Comparison of ENCODE assay signal across 27 mouse cellular contexts in the genomic region with DNA sequence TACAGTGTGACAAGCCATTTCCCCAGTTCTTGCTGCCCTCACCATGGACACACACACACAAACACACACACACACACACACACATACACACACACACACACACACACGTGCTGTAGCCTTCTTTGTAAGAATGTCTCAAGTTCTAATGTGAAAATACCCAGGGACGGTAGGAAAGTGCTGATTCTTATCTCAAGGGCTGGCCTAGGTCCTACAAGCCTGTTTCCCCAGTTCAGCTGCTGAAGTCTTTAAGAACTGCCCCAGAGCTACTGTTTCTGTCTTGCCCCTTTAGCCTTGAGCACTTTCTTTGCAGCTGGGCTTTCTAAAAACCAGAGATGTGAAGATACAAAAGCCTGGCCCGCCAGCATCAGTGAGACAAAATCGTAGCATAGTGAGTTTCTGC.
DNase-seq lines count a peak whose midpoint lies in the region; ATAC-seq and TF ChIP-seq lines count a peak whose summit lies in the region.
"Had no signal": no experiment of that assay in that cellular context is flagged by ENCODE, and none has a peak within 500 bp of the region (broad histone marks: within the 10 kb centered on the region; RNA-seq: fewer than 3 reads in every experiment).

No protein-coding gene starts in this region.

- WGBS in kidney, embryonic 14.5 days, result 52% methylated on average over 4 of the region's 4 CpGs
- WGBS in liver, adult 2 months, result 50% methylated on average over 4 of the region's 4 CpGs
- WGBS in liver, embryonic 11.5 days, result 59% methylated on average over 4 of the region's 4 CpGs

- no peak for TF ChIP-seq POLR2A in liver, adult 2 months (IDR thresholded peaks at IDR 0.05; ENCODE audit: extremely low read depth, insufficient read depth, low read length)

- no peaks in the 10 kb centered on the region for H3K27me3 ChIP-seq in kidney, embryonic 14.5 days (ENCODE audit: control insufficient read depth, insufficient read depth, low read length)
- no peaks in the 10 kb centered on the region for H3K27me3 ChIP-seq in liver, adult 2 months (ENCODE audit: control insufficient read depth, insufficient read depth, low read length)
- no peaks in the 10 kb centered on the region for H3K27me3 ChIP-seq in liver, embryonic 11.5 days (replicated peaks; ENCODE audit: control insufficient read depth, insufficient read depth, low read length)
- H3K27me3 ChIP-seq: embryonic facial prominence, embryonic 13.5 days; heart, embryonic 13.5 days; hindbrain, embryonic 15.5 days; limb, embryonic 13.5 days; liver, embryonic 13.5 days; midbrain, embryonic 13.5 days; neural tube, embryonic 13.5 days had no signal

- H3K4me2 ChIP-seq in kidney, embryonic 14.5 days (replicated peaks; ENCODE audit: low read depth, low read length), result no peak overlapping the region
- H3K4me2 ChIP-seq in liver, embryonic 11.5 days, result no peak overlapping the region
- H3K4me2 ChIP-seq: embryonic facial prominence, embryonic 13.5 days; heart, embryonic 13.5 days; hindbrain, embryonic 15.5 days; limb, embryonic 13.5 days; liver, embryonic 13.5 days; midbrain, embryonic 13.5 days; neural tube, embryonic 13.5 days had no signal

- H3K27ac ChIP-seq in kidney, embryonic 14.5 days (ENCODE audit: low read depth, low read length), result no peak overlapping the region
- peak overlapping the region; percentile 79 for H3K27ac ChIP-seq in liver, adult 2 months (replicated peaks; ENCODE audit: insufficient read depth, low read depth, low read length)
- H3K27ac ChIP-seq in liver, embryonic 11.5 days (ENCODE audit: low read depth, low read length), result no peak overlapping the region
- H3K27ac ChIP-seq: embryonic facial prominence, embryonic 13.5 days; forebrain, embryonic 10.5 days; gastrocnemius, adult 2 months; heart, embryonic 13.5 days; hindbrain, embryonic 10.5 days; hindbrain, embryonic 15.5 days; limb, embryonic 13.5 days; liver, embryonic 13.5 days; macrophage; midbrain, embryonic 13.5 days; neural tube, embryonic 13.5 days had no signal

- no peak overlapping the region for H3K9ac ChIP-seq in kidney, embryonic 14.5 days (ENCODE audit: low read depth, low read length)
- H3K9ac ChIP-seq in liver, adult 2 months (ENCODE audit: low read depth, low read length), result peak overlapping the region; percentile 38; the same call in 1 of the 2 replicates
- H3K9ac ChIP-seq in liver, embryonic 11.5 days (ENCODE audit: low read depth, low read length), result no peak overlapping the region
- H3K9ac ChIP-seq: embryonic facial prominence, embryonic 13.5 days; heart, embryonic 13.5 days; hindbrain, embryonic 15.5 days; limb, embryonic 13.5 days; liver, embryonic 13.5 days; midbrain, embryonic 13.5 days; neural tube, embryonic 13.5 days had no signal

- no peak for TF ChIP-seq CTCF in liver, adult 2 months (IDR thresholded peaks at IDR 0.05; ENCODE audit: low read depth, low read length)

- no peak for ATAC-seq in kidney, embryonic 14.5 days (ENCODE audit: low FRiP score, low TSS enrichment)
- no peak for ATAC-seq in liver, embryonic 11.5 days (replicated peaks; ENCODE audit: low FRiP score)
- ATAC-seq: activated CD4-positive, CD25-positive, alpha-beta regulatory T cell, adult 4 months; CD4-positive, CD25-positive, alpha-beta regulatory T cell, adult 4 months; forebrain, embryonic 16.5 days; inflammation-experienced regulatory T-cells, adult 6 months; midbrain, embryonic 13.5 days had no signal

- no peaks in the 10 kb centered on the region for H3K36me3 ChIP-seq in kidney, embryonic 14.5 days (ENCODE audit: control insufficient read depth, insufficient read depth, low read length)
- H3K36me3 ChIP-seq in liver, adult 2 months (ENCODE audit: control insufficient read depth, insufficient read depth, low read length), result no peaks in the 10 kb centered on the region
- no peaks in the 10 kb centered on the region for H3K36me3 ChIP-seq in liver, embryonic 11.5 days (ENCODE audit: control insufficient read depth, insufficient read depth, low read length)
- H3K36me3 ChIP-seq: embryonic facial prominence, embryonic 13.5 days; forebrain, embryonic 10.5 days; heart, embryonic 13.5 days; hindbrain, embryonic 10.5 days; hindbrain, embryonic 15.5 days; limb, embryonic 13.5 days; liver, embryonic 13.5 days; midbrain, embryonic 13.5 days; neural tube, embryonic 13.5 days had no signal

- H3K4me3 ChIP-seq in kidney, embryonic 14.5 days (ENCODE audit: low read length), result no peak overlapping the region
- H3K4me3 ChIP-seq in liver, adult 2 months (ENCODE audit: insufficient read depth, low read depth, low read length), result no peak overlapping the region
- no peak overlapping the region for H3K4me3 ChIP-seq in liver, embryonic 11.5 days (ENCODE audit: low read depth, low read length)
- H3K4me3 ChIP-seq: embryonic facial prominence, embryonic 13.5 days; forebrain, embryonic 10.5 days; gastrocnemius, adult 2 months; heart, embryonic 13.5 days; hindbrain, embryonic 10.5 days; hindbrain, embryonic 15.5 days; limb, embryonic 13.5 days; liver, embryonic 13.5 days; midbrain, embryonic 13.5 days; neural tube, embryonic 13.5 days had no signal

- H3K79me2 ChIP-seq in liver, adult 2 months (ENCODE audit: control insufficient read depth, insufficient read depth, low read length), result no peaks in the 10 kb centered on the region

- no peaks in the 10 kb centered on the region for H3K9me3 ChIP-seq in kidney, embryonic 14.5 days (ENCODE audit: control insufficient read depth, low read length)
- H3K9me3 ChIP-seq in liver, embryonic 11.5 days (ENCODE audit: control insufficient read depth, low read length), result no peaks in the 10 kb centered on the region
- H3K9me3 ChIP-seq: embryonic facial prominence, embryonic 13.5 days; forebrain, embryonic 10.5 days; heart, embryonic 13.5 days; hindbrain, embryonic 10.5 days; hindbrain, embryonic 15.5 days; limb, embryonic 13.5 days; liver, embryonic 13.5 days; midbrain, embryonic 13.5 days; neural tube, embryonic 13.5 days had no signal

- DNase-seq in kidney, adult 18-20 months, result peak; percentile 18
- DNase-seq in liver, adult 2 months (ENCODE audit: extremely low read depth, low read depth, low spot score), result no peak
- DNase-seq in liver, embryonic 11.5 days (ENCODE audit: low spot score), result no peak
- peak; percentile 5 for DNase-seq in urinary bladder, postnatal 14 days (ENCODE audit: low spot score)
- DNase-seq in urinary bladder, adult 2 months (ENCODE audit: low spot score), result no peak
- DNase-seq in gastrocnemius, adult 8-10 months (ENCODE audit: low spot score in 2 of 2), result no peak
- DNase-seq: cerebellum, adult 11-12 months; cerebellum, adult 9-11 months; heart, postnatal 10 days; liver, embryonic 13.5 days; right cerebral cortex, postnatal 14 days; thymus, postnatal 4 days had no signal

- H3K4me1 ChIP-seq in kidney, embryonic 14.5 days (ENCODE audit: control insufficient read depth, insufficient read depth, low read length), result no peaks in the 10 kb centered on the region
- H3K4me1 ChIP-seq in liver, adult 2 months (ENCODE audit: control insufficient read depth, insufficient read depth, low read length), result peaks cover 20% of the 10 kb centered on the region
- H3K4me1 ChIP-seq in liver, embryonic 11.5 days (replicated peaks; ENCODE audit: control insufficient read depth, insufficient read depth, low read length), result no peaks in the 10 kb centered on the region
- H3K4me1 ChIP-seq: embryonic facial prominence, embryonic 13.5 days; forebrain, embryonic 10.5 days; heart, embryonic 13.5 days; hindbrain, embryonic 10.5 days; liver, embryonic 13.5 days; midbrain, embryonic 13.5 days; neural tube, embryonic 13.5 days had no signal

Comparison
In these comparisons a context has a peak if more than half of its experiments do, and no peak if none do; other contexts are left out.
1. DNase-seq: peak in kidney, adult 18-20 months (single experiment) and urinary bladder, postnatal 14 days (single experiment); none in liver, adult 2 months (single experiment), liver, embryonic 11.5 days (single experiment), urinary bladder, adult 2 months (single experiment) and gastrocnemius, adult 8-10 months (0 of 2).